Mouse (Mus musculus) embryonic facial prominence, embryonic 11.5 days (tissue): ENCODE results near the gene Tnfsf14. TPM values are rescaled to one million over a fixed set of nuclear protein-coding genes. Genes with fewer than 3 reads are reported as not detected.
A peak's percentile ranks its signal among the peaks of the same experiment; 100 is the strongest.

Experiments used
- ATAC-seq: fragments of 200-750 bp; cut with Nextera tagmentation; replicated peaks from 2 replicates; pipeline ENCODE4 v1.8.0; 2017; ENCODE audit warnings: low read depth; ENCODE audit not compliant: insufficient number of reproducible peaks, low FRiP score, low TSS enrichment
- DNase-seq: peaks from one replicate; pipeline ENCODE4 v3.0.0-alpha.2; 2015; ENCODE audit warnings: low spot score
- H3K27ac ChIP-seq: fragments of 300-500 bp; sonication (generic); replicated peaks from 2 replicates; pipeline ENCODE4 v1.5.1; 2014; ENCODE audit warnings: mild to moderate bottlenecking, low read depth, low read length, control low read depth
- H3K27me3 ChIP-seq: fragments of 300-500 bp; sonication (generic); 2 replicates; pipeline ENCODE4 v1.6.1; 2014; ENCODE audit warnings: mild to moderate bottlenecking, low read length, moderate library complexity, mixed read lengths; ENCODE audit not compliant: control insufficient read depth, insufficient read depth
- H3K36me3 ChIP-seq: fragments of 300-500 bp; sonication (generic); replicated peaks from 2 replicates; pipeline ENCODE4 v1.6.1; 2014; ENCODE audit warnings: low read depth, mild to moderate bottlenecking, low read length, moderate library complexity, mixed read lengths; ENCODE audit not compliant: control insufficient read depth, insufficient read depth
- H3K4me1 ChIP-seq: fragments of 300-500 bp; sonication (generic); 2 replicates; pipeline ENCODE4 v1.6.1; 2014; ENCODE audit warnings: low read length, mixed read lengths; ENCODE audit not compliant: control insufficient read depth, insufficient read depth
- H3K4me2 ChIP-seq: fragments of 300-500 bp; sonication (generic); 2 replicates; pipeline ENCODE4 v1.6.1; 2014; ENCODE audit warnings: low read depth, mild to moderate bottlenecking, control low read depth, low read length, moderate library complexity
- H3K4me3 ChIP-seq: fragments of 300-500 bp; sonication (generic); 2 replicates; pipeline ENCODE4 v1.5.1; 2014; ENCODE audit warnings: low read depth, low read length, control low read depth
- H3K9ac ChIP-seq: fragments of 300-500 bp; sonication (generic); replicated peaks from 2 replicates; pipeline ENCODE4 v1.6.1; 2014; ENCODE audit warnings: mild to moderate bottlenecking, control low read depth, low read length
- H3K9me3 ChIP-seq: fragments of 300-500 bp; sonication (generic); replicated peaks from 2 replicates; pipeline ENCODE4 v1.6.1; 2016; ENCODE audit warnings: mild to moderate bottlenecking, low read length, inconsistent platforms, mixed read lengths; ENCODE audit not compliant: control insufficient read depth
- WGBS: fragments of 180-500 bp; shearing (Covaris S2); extraction: QIAGEN DNeasy Blood & Tissue Kit; methylation state at CpG from one replicate; pipeline ENCODE4 v1.1.7; 2014; 5-methylcytosine and 5-hydroxymethylcytosine counted together
- polyA plus RNA-seq: library from polyadenylated mRNA; unstranded; fragments of >200 nt; fragmentation: Nextera tagmentation; extraction: Ambion mirVana; gene quantifications from 2 replicates; pipeline ENCODE4 v1.2.1, GENCODE M21; 2014

The Tnfsf14 gene
- polyA plus RNA-seq, 1 experiment from 2014 or later = 0.25 TPM

DNA sequence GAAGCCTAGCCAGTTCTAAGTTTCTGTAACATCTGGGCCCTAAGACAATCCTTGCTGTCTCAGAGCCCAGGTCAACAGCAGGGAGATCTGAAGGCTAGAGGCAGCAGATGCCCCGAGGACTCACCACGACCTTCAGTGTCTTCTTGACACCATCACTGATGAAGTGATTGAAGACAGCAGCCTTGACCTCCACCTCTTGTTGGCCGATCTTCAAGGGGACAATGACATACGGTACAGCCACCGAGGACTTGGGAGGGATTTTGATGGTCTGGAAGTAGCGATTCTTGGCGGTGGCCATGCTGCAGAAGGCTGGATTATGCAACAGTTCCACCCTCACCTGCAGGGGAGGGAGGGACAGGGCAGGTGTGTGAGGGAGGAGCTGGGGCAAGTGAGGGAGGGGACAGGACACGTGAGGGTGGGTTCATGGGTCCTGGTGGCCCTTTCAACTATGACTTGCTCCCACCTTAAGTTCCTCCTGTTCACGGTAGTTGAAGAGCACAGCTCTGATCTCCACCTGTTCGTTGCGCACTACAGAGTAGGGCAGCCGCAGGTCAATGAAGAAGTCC, 24.4 kb upstream of the Tnfsf14 start:
- Histone ChIP-seq H3K4me2 (no peak overlapping the region), H3K9ac (no peak overlapping the region), H3K4me1 (no peaks in the 10 kb centered on the region), H3K27me3 (no peaks in the 10 kb centered on the region), H3K9me3 (no peaks in the 10 kb centered on the region), H3K27ac (no peak overlapping the region), H3K4me3 (no peak overlapping the region), H3K36me3 (no peaks in the 10 kb centered on the region)
- no peak for ATAC-seq
- DNase-seq = no peak
- 75% methylated on average over 12 of the region's 12 CpGs for WGBS

- H3K4me2 ChIP-seq = no peak overlapping the region
- H3K36me3 ChIP-seq = no peaks in the 10 kb centered on the region
- no peaks in the 10 kb centered on the region for H3K4me1 ChIP-seq
- 48% methylated on average over 13 of the region's 13 CpGs for WGBS
- ATAC-seq (0 out of 2 replicates have a peak, but pooled peaks have one; percentile 7), DNase-seq (peak; percentile 17)
- no peak overlapping the region for H3K4me3 ChIP-seq
- no peak overlapping the region for H3K9ac ChIP-seq
- no peak overlapping the region for H3K27ac ChIP-seq
- no peaks in the 10 kb centered on the region for H3K27me3 ChIP-seq
- H3K9me3 ChIP-seq = no peaks in the 10 kb centered on the region
Observed at GRCm38 (mm10) chr17:57214676-57215387, 20.9 kb upstream of the Tnfsf14 start.

- Histone ChIP-seq H3K4me3 (no peak overlapping the region), H3K27me3 (no peaks in the 10 kb centered on the region)
- 65% methylated on average over 9 of the region's 9 CpGs for WGBS
Observed at GRCm38 (mm10) chr17:57211501-57211900, 17.5 kb upstream of the Tnfsf14 start.

GRCm38 (mm10) chr17:57209330-57209729, 15.4 kb upstream of the Tnfsf14 start:
- no peaks in the 10 kb centered on the region for H3K4me1 ChIP-seq
- WGBS = 81% methylated on average over 4 of the region's 4 CpGs
- H3K27me3 ChIP-seq = no peaks in the 10 kb centered on the region
- no peak for ATAC-seq
- H3K9me3 ChIP-seq = no peaks in the 10 kb centered on the region
- no peak for DNase-seq
- H3K9ac ChIP-seq = no peak overlapping the region
- no peak overlapping the region for H3K27ac ChIP-seq
- no peaks in the 10 kb centered on the region for H3K36me3 ChIP-seq
- H3K4me3 ChIP-seq = no peak overlapping the region
- H3K4me2 ChIP-seq = no peak overlapping the region

More at GRCm38 (mm10) chr17:57211501-57211900, 17.5 kb upstream of the Tnfsf14 start:
- Histone ChIP-seq H3K4me1 (no peaks in the 10 kb centered on the region), H3K4me2 (no peak overlapping the region), H3K9me3 (no peaks in the 10 kb centered on the region), H3K27ac (no peak overlapping the region), H3K36me3 (no peaks in the 10 kb centered on the region), H3K9ac (no peak overlapping the region)
- DNase-seq (no peak), ATAC-seq (no peak)

- Histone ChIP-seq H3K9ac (no peak overlapping the region), H3K27me3 (no peaks in the 10 kb centered on the region), H3K4me1 (no peaks in the 10 kb centered on the region), H3K9me3 (no peaks in the 10 kb centered on the region), H3K4me3 (no peak overlapping the region), H3K4me2 (no peak overlapping the region), H3K27ac (no peak overlapping the region), H3K36me3 (no peaks in the 10 kb centered on the region)
- 91% methylated on average over 3 of the region's 3 CpGs for WGBS
- ATAC-seq (no peak), DNase-seq (no peak)
Observed at GRCm38 (mm10) chr17:57207938-57208337, 14.0 kb upstream of the Tnfsf14 start.

GRCm38 (mm10) chr17:57201841-57202724, 8.1 kb upstream of the Tnfsf14 start:
- ATAC-seq (no peak), DNase-seq (no peak)
- WGBS = 86% methylated on average over 10 of the region's 10 CpGs
- Histone ChIP-seq H3K27ac (no peak overlapping the region), H3K9me3 (no peaks in the 10 kb centered on the region), H3K9ac (no peak overlapping the region), H3K4me2 (no peak overlapping the region), H3K27me3 (no peaks in the 10 kb centered on the region), H3K4me1 (no peaks in the 10 kb centered on the region), H3K36me3 (no peaks in the 10 kb centered on the region), H3K4me3 (no peak overlapping the region)

- Histone ChIP-seq H3K4me1 (no peaks in the 10 kb centered on the region), H3K27me3 (no peaks in the 10 kb centered on the region), H3K4me3 (no peak overlapping the region), H3K4me2 (no peak overlapping the region), H3K27ac (no peak overlapping the region), H3K36me3 (no peaks in the 10 kb centered on the region), H3K9ac (no peak overlapping the region), H3K9me3 (no peaks in the 10 kb centered on the region)
- 84% methylated on average over 3 of the region's 3 CpGs for WGBS
- no peak for ATAC-seq
- DNase-seq = no peak
Observed at GRCm38 (mm10) chr17:57198252-57198651, 4.3 kb upstream of the Tnfsf14 start.
